Mouse (Mus musculus) forelimb bud, embryonic 11.5 days (tissue): ENCODE measurements at regions not wholly inside any gene's neighbourhood (a gene's known extent, or its start where the extent isn't known, plus 50 kb on each side); places are given as distances from the start of the nearest gene placed in this dataset.

Experiments used
- DNase-seq: peaks from one replicate; pipeline ENCODE4 v3.0.0-alpha.2; 2012; ENCODE audit warnings: low read depth, low spot score

DNA sequence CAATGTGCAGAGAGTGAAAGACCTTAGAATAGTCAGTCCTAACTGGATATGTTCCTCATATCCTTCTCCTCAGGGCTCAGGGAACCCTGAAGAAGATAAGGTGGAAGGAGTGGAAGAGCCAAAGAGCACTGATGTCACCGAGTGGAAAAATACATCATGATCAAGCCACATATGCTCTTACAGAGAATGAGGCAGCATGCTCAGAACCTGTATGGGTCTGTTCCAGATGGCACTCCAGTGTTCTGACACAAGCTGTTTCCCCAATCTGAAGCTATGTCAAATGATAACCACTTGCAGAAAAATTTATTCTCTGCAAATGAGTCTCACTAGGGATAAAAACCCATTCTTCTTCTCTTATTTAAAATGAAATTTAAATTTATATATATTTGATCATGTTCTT is 572.6 kb upstream of the Robo2 start:
- no peak for DNase-seq

DNA sequence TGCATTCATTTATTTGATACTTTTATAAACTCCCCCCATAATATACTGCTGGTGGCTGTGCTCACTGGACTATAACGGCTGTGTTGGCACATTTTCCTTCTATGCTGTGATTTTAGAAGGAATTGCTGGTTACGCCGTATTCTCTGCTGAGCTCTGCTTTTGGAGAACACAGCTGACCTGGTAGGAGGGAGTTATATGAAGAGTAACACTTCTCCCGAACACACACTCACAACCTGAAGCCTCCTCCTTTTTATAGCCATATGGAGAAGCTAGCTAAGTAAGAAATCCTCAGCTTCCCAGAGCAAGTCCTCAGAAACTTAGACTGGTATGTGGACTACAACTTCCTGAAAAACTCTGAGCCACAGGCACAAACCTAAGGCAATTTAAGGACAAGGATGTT is 554.5 kb upstream of the Robo2 start:
- no peak for DNase-seq

- no peak for DNase-seq
These were observed 518.1 kb upstream of the Robo2 start for GRCm38 (mm10) chr16:74929739-74930138.

DNA sequence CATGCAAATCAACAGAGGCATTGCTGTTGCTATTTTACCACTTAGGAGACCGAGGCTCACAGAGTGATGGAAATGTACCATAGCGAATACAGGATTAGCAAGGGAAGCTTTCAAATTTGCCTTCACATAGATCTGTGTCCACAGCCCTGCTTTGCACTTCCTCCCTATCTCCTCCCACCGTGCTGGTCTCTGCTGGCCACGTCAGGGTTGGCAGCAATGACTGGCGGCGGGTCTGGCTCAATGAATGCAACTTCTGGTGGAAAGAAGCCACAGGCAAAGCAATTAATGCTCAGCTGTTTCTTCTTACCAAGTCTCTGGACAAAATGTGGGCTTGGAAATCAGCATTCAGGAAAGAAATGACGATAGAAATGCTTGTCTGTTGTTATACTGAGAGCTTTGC is 489.2 kb upstream of the Robo2 start:
- no peak for DNase-seq

DNA sequence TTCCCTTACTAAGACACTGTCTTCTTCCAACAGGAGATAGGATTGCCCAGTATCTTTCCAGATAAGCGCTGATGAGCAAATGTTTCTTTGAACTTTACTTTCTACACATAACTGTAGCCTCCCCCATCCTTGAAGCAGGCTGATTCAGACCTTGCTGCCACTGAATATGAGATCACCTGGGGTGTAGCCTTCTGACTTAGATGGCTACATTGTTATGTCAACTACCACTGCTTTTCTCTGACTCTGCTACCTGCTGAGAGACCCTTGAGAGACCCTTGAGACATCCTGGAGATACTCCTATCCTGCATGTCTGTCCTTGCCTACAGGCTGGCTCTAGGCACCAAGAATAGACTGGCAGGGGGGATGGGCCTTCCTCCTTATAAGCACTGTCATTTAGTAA is 476.1 kb upstream of the Robo2 start:
- no peak for DNase-seq

- no peak for DNase-seq
These were observed 467.0 kb upstream of the Robo2 start for GRCm38 (mm10) chr16:74878603-74879002.

DNA sequence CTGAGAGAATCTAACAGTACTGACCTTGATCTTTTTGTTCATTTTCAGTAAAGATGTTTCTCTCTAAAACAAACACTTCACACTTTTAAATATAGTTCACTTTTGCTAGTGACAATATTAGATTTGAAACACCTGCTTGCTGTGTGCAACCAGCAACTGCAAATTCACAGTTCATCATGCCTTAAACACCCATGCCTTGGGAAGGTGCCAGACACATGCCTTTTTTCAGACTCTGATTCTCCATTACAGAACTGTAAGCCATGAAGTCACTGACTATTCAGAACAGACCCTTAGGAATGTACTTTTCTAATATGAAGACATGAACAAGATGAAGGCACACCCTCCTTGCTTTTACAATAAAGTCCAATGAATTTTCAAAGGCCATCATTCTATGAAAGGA is 462.1 kb upstream of the Robo2 start:
- no peak for DNase-seq

GRCm38 (mm10) chr16:74857752-74858151 is 446.1 kb upstream of the Robo2 start:
- peak; percentile 5 for DNase-seq

GRCm38 (mm10) chr16:74840006-74840405 is 428.4 kb upstream of the Robo2 start:
- peak; percentile 2 for DNase-seq

DNA sequence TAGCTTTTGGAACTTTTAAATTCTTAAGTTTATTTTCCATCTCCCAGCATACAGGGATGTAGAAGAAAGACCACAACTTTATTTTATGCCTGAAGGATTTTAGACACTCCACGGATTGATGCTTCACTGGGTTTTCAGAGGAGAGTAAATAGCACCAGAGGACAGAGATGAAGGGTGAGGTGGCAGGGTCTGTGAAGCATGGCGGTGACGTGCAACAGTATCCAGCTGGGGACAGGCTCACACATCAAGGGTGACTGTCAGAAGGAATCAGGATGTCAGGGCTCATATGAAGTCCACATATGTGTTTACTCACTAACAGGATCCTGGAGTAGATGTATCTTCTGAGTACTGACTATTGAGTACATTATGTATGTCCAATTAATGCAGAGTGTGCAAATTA is 402.8 kb upstream of the Robo2 start:
- no peak for DNase-seq

DNA sequence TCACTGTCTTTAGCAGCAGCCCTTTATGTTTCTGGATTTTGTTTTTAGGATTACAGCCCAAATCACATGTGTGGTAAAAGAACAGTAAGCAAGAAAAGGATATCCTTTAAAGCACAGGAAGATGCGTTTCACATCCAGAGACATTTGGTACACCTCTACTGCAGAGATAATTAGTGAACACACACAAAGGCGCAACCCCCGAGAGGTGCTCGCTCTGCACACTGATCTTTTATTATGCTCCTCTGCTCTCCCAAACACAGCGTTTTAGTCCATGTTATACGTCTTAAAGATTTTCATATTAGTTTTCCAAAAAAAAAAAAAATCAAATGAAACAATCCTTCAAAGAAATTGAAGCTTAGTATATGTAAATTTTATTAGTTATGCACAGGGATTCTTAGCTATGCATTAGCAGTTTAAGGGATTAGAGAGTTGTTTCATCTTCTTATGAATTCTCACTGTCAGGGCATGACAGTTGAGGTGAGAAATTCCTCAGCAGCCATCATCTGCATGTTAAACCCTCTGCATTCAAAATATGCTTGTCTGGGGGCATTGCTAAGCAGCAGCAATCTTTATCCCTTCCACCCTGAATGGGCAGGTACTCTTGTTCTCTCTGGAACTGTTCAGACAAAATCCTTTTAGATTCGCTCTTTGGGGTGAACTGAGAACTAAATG is 397.7 kb upstream of the Robo2 start:
- no peak for DNase-seq

DNA sequence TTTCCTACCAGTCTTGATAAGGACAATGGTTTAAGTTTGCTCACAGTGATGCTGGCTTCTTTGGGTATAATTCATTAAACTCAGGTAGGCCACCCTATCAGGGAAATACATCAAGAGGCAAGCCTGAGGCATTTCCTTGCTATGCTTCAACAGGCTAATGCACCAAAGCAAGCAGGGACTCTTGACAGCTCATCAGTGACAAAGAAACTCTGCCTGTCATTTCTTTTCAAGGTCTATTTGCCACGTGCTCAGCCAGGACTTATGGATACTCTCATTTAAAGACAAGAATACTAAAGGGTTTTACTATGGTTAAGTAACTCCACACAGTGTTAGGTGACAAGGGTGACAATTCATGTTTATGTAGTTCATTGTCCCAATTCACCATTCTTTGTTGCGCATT is 395.1 kb upstream of the Robo2 start:
- no peak for DNase-seq

- peak; percentile 59 for DNase-seq
These were observed 389.7 kb upstream of the Robo2 start for GRCm38 (mm10) chr16:74801296-74801695.

DNA sequence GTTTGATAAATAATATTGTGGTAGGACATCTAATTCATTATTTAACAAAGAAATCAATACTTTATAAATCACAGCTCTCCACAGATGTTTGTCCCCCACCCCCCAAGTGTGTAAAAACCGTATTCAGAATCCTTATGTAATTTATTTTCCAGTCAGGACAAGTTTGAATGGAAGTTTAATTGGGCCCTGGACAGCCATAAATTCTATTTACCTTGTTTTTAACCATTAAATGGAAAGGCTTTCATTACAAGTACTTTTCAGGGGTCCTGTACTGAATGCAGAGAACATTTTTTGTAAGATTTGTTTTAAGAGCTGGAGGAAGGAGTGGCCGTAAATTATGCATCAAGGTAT is 384.7 kb upstream of the Robo2 start:
- DNase-seq, result peak; percentile 89

GRCm38 (mm10) chr16:74795360-74796302 is 384.0 kb upstream of the Robo2 start:
- peak; percentile 84 for DNase-seq

DNA sequence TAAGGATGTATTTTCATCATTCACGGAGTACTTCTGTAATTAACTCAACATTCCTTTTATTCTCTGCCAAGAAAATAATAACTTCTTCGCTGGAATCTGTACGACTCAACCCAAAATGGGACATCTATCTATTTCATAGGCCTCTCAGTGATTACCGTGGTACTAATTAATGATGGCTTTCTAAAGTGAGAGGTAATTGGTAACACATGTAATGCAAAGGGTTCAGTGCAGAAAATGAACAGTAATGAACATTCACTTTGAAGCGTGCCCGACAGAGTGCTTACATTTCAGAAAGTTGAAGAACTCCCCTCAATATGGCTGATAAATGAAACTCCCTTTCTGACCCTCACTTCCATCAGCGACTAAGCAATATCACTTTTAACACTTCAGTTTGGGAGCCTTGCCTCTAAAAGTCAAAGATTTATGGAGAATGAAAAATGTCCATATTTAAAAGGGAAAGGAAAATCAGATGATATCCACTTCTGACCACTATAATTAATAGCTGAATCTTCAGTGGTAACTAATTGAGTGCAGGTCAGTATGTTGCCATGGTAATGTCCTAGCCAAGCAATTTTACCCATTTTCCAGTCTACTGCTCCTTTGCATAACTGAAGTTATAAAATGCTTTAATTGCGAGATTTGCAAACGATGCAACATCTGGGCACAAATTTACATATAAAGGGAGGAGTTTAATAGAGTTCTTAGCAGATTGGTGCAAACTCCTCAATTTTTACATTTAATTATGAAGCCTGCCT is 373.9 kb upstream of the Robo2 start:
- DNase-seq, result peak; percentile 21

DNA sequence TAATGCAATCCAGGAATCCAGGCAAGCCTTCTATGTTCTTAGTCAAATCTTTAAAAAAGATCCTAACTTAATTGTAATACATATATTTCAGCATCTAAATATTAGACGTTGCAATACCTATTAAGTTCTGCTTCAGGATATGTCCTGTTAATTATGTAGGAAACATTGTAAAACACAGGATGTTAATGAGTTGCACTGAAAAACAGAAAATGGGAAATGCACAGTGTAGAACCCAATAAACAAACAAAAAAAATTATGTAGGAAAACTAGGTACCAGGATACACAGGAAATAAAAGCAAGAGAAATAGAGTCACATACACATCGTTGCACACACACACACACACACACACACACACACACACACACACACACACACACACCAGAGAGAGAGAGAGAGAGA is 368.8 kb upstream of the Robo2 start:
- DNase-seq, result no peak

- no peak for DNase-seq
These were observed 356.6 kb upstream of the Robo2 start for GRCm38 (mm10) chr16:74768264-74768663.

DNA sequence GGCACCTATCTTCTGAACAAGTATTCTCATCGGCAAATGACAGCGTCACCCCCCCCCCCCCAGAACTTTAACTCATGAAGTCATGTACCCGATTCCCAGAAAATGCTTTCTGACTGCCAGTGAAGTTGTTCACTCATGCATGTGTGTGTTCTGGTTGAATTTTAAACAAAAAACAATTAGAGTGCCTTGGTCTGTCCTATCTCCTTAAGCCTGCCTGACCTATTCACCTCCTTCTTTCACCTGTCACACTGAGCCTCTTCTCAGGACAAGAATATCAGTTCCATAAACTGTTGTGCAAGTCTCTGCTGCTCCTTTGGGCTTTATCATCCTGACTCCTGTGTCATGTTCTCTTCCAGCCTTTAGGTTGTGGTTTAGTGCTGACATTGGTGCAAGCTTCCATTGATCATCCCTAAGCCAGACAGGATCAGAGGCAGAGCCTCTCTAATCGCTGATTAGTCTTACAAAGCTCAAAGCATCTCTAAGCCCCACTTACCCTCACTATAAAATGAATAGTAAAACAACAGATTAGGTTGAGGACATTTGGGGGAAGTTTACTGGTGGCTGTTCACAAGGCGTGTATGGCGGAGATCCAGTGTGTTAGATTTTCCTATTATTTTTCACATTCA is 345.2 kb upstream of the Robo2 start:
- no peak for DNase-seq

DNA sequence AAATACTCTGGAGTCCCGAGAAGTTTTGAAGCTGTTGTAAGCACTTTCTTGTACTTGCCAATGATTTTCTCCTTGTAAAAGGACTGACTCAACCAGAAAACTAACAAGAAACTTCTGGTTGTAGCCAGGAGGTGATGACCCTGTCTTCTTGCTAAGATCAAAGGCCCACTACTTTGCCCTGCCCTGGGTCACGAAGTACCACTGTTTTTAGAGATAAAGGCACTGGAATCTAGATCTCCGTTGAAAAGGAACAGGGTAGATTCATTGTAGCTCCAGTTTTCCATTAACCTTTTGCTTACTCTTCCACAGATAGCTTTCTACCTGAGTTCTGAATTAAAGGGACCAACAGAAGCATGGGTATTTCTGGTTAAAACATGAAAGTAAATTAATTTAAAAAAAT is 339.3 kb upstream of the Robo2 start:
- no peak for DNase-seq

DNA sequence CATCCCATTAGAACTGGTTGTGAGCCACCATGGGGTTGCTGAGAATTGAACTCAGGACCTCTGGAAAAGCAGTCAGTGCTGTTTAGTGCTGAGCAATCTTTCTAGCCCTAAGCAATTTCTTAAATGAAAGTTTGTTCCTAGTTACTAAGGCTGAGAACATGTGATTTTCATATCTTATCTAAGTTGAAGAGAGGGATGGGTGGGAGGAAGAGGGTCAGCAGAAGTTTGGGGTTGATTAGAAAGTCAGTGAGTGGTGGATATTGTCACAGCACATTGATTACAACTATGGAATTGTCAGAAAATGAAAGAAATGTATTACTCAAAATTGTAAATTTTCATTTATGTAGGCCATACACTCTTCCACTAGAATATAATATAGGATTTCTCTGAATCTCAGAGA is 337.4 kb upstream of the Robo2 start:
- no peak for DNase-seq

DNA sequence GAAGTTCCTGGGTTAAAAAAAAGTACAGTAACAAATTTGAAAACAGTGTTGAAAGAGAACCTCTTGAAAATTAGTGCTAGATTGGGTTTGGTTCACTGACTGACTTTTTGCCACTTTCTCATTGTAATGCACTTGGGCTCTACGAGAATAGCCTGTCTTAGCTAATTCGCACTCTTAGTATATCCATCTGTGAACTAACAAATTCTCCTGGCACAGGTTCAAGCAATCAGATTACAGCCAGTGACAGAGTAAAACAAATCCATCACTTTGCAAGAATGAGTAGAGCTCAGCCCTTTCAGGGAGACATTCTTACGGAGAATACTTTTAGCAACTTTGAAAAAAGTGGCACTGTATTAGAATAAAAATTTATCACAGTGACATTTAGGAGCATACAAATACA is 331.9 kb upstream of the Robo2 start:
- DNase-seq, result no peak
